Mouse (Mus musculus) left cerebral cortex, postnatal 14 days (tissue): ENCODE measurements around the gene Thtpa. TPM values are rescaled to one million over a fixed set of nuclear protein-coding genes. Genes with fewer than 3 reads are reported as not detected.
A peak's percentile ranks its signal among the peaks of the same experiment; 100 is the strongest.

ENCODE experiments used
- DNase-seq, 2 experiments: peaks; one replicate each; pipeline ENCODE4 v3.0.0; 2021 to 2022; ENCODE audit warnings: low spot score in 2 of 2, mixed read lengths in 1 of 2
- intact Hi-C: fragments of 180-260 bp; cut with DNase I; formaldehyde crosslinking; loops from one replicate; pipeline ENCODE4 v1.15.1; 2025
- total RNA-seq, 2 experiments: library from RNA; stranded (reverse); gene quantifications; 2 replicates each; pipeline ENCODE4 v1.2.3; 2021

Gene Thtpa
- total RNA-seq, 2 experiments from 2014 or later = 26.7 to 28.1 TPM

DNA sequence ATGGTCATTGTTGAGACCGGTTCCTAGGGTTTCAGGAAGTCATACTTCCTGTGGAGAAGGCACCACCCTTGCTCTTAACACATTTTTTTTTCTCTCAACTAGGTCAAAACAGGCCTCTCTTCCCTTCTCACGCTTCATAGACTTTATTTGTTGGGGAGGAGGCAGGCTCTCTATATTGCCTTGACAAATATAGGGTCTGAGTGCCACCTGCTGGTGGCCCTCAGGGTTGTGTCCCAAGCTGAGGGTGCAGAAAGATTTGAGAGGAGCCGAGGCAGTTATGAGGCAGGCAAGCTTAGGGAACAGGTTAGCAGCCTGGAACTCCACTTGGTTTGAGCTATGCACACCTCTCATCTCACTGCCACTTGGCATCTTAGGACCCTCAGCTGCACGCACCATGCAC lies 3.5 kb downstream of the Thtpa start:
- DNase-seq = peak; percentile 58 to 80
- intact Hi-C loops = no loop called here

DNA sequence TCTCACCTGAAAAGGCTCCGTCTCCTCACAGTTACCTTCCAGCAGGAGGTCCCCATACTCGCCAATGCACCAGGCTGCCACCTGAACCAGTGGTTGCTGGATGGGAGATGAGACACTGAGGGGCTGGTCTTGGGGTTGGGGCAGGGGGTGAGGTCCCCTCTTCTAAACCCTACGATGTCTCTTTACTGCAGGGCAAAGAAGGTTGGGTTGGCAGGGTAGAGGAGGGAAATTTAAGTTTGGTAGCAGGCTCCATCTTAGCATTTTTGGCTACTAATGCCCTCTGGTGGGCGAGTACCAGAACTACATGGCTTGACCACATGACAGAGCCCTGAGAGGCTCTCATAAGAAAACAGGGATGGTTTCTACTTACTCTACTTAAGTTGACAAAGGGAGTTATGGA lies 7.0 kb downstream of the Thtpa start:
- intact Hi-C loops = loop anchor here (2.0 kb wide), 1 partner anchor 77 kb away; no protein-coding TSS in a partner anchor
- DNase-seq = peak; percentile 74 to 84

DNA sequence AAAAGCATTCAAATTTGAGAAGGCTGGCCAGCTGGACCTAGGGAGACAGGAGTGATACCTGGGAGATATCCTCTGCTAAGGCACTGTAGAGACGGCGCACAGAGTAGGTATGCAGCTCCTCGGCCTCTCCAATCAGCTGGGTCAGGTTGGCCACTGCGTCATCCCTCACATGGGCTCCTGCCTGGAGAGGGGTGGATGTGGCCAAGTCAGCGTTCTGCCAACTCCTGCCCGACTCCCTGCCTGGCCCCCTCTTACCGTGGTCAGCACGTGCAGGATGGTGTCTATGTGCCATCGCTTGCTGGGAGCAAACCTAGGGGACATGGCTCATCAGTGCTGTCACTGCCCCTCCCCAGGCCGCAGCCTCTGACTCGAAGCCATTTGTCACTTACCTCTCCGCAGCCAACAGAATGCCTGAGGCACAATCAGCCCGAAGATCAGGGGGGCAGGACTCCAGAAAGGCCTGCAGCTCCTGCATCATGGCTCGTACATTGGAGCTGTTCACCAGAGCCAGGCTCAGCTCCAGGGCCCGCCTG lies 7.7 kb downstream of the Thtpa start:
- no peak for DNase-seq
- intact Hi-C loops = no loop called here

DNA sequence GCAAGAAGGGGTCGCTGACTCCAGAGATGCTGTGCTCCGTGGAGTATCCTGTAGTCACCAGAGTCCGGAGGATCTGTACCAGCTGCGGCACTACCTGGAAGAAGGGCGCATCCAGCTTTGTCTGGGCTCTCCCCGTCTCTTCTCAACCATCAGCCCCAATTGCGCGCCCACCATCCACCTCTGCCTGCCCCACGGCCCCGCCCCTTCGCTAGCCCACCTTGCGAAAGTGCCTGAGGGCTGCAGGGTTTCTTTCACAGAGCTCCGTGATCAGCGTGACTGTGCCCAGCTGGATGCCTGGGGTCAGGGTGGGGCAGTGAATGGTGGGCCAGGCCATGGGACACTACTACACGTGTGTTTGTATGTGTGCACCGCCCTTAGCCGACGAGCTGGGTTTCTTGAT lies 9.8 kb downstream of the Thtpa start:
- intact Hi-C loops = no loop called here
- DNase-seq = no peak

DNA sequence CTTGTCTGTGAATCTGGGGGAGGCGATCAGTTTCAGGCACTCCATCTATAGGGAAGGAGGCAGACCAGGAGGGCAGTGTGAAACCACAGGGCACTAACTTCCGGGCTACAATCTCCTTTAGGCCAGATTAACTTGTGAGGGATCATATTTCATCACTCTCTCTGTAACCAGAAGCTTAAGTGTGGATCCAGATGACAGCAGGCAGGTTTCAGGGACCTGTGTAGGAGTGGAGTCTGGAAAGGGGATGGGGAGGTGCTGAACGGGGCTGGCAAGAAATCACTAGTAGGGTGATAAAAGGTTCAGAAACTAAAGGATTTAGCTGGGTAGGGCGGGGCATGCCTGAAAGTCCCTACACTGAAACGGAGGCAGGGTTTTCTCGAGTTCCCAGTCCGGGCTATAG lies 10.8 kb downstream of the Thtpa start:
- DNase-seq = no peak
- intact Hi-C loops = loop anchor here (5.0 kb wide), 1 partner anchor 208 kb away; no protein-coding TSS in a partner anchor

DNA sequence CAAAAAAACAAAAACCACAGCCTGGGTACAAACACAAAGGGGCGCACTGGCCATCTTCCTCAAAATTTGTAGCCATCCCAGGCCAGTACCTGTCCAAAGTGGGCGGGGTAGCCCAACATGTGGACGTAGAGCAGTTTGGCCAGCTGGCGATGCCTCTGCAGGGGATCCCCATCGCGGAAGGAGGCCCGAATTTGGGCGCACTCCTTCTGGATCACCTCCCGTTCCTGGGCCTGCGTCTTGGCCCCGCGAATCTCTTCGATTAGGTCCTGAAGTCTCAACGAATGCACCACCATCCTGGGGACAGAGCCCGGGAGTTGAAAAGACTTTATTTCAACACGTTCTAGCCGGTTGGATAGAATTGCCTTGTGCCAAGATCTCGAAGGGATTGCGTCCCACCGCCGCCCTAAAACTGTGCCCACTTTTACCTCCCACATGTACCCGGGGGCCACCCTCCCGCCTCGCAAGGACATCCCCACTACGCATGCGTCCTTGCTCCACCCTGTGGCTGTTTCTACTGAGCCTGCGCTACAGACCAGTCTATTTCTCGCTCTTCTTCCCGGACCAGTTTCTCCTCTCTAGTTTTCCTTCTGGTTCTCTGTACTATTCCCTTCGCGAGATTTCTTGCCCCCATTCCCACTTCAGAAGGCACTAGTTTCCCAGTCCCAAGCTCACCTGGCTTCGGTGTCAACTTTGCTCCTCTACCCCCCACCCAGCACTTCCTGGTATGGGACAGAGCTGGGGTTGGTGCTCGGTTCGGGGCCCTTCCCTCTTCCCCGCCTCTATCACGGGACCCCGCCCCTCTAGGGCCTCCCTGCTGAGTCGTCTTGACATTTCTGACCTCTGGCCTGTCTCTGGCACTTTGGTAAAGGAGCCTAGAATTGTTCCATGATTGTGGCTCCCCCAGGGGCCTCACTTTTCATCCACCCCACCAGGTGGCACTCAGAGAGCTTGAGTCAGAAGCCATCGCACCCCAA lies 11.5 kb downstream of the Thtpa start, which contains the start of gene Ap1g2:
Ap1g2 (minus strand) TSS at position 758 of the 974 bp plus-strand sequence.
- DNase-seq = peak; percentile 88 to 89
- intact Hi-C loops = loop anchor here (5.0 kb wide), 1 partner anchor 209 kb away; no protein-coding TSS in a partner anchor

DNA sequence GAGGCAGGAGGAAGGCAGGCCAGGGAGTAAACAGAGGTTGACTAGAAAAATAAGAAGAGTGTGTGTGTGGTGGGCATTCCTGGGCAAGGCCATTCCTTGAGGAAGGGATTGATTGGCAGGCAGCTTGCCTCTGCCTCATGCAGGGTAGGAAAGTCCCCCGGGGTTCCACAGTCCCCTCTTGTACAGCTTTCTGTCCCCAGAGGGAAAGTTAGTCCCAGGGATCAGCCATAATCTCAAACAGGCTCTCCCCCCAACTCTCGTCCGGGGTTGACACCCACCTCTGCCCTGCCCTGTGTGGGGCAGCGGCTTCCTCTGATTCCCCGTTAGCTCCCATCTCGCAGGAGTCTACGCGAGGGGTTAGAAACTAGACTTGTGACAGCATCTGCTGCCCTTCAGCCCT lies 12.4 kb downstream of the Thtpa start:
- intact Hi-C loops = loop anchor here (5.0 kb wide), 1 partner anchor 210 kb away; no protein-coding TSS in a partner anchor
- DNase-seq = no peak

DNA sequence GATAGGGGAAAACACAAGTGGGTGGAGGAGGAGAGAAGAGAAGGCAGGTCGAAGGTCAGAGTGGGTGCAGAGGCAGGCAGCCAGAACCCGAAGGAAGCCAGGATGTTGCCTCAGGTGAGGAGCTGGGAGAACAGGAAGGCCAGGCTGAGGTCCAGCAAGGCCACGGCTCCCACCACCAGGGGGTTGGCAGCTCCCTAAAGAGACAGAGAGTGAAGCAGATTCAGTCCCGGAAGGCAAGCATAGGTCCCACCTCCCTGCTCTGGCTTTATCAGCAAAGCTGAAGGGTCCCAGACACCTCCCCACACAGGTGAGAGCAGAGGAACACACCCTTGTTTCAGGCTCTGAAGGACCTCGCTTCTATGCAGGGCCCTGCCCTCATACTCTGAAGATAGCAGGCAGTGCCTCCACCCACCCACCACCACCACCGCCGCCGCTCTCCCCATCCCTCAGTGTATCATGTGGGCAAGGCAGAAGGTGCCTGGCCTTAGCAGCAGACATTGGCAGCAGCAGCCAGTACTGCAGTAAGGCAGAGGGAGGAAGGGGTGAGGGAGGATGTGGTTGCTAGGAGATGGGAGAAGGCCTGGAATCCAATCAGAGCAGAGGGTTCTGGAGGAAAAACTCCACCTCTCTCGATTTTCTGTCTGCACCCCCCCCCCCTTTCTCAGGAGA lies 13.8 kb downstream of the Thtpa start:
- DNase-seq = peak; percentile 80 to 93
- intact Hi-C loops = loop anchor here (5.0 kb wide), 1 partner anchor 211 kb away; no protein-coding TSS in a partner anchor

DNA sequence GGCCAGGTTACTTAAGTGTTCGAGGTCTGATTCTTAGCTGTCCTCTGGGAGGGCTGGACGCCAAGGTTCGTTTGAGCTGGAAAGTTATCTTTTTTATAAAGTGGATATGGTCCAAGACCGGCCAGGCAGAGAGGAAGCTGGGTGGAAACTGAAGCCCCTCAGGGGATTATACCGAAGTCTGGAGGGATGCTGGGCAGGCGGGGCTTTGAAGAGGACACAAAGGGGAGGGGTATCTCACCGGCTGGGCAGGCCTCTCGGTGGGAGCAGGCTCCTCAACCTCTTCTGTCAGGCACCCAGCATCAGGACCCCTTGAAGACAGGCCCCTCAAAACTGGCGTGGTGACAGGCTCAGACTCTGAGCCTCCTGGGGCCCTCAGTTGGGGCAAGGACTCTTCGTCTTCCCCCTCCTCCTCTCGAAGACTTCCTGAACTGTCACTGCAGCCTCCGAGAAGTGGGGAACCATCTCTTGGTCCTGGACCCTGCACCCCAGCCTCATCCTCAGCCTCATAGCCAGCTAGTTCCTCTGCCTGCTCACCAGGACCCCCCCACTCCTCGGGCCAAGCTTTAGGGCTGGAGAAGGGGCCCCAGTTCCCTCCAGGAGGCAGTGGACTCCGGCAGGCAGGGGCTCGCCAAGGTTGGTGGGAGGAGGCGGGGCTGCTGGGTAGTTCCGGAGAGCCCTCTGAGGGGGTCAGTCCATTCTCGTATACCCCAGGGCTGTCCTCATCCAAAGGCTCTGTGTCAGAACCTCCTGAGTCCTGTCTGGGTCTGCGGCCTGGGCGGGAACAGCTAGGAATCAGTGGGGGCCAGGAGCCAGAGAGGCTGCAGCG lies 14.7 kb downstream of the Thtpa start:
- intact Hi-C loops = loop anchor here (5.0 kb wide), 1 partner anchor 212 kb away; no protein-coding TSS in a partner anchor
- peak in 1 of 2 experiments; percentile 52 for DNase-seq

DNA sequence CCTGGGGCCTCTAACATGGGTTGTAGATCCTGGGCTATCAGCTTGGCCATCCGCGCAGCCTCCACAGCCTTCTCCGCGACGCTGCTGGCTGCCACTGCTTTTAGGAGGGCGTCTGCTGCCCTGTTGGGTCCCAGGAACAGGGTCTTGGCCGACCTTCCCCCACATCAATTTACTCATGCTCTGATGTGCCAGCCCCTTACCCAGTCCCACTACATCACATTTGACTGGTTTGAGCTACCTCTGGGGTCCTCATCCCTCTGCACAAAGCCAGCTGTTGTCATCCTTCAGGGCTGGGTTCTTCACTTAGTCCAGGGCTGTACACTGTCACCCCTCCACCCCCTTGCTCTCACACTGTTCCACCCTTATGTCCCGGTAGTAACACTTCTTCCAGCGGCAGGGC lies 15.5 kb downstream of the Thtpa start:
- DNase-seq = no peak
- intact Hi-C loops = no loop called here

DNA sequence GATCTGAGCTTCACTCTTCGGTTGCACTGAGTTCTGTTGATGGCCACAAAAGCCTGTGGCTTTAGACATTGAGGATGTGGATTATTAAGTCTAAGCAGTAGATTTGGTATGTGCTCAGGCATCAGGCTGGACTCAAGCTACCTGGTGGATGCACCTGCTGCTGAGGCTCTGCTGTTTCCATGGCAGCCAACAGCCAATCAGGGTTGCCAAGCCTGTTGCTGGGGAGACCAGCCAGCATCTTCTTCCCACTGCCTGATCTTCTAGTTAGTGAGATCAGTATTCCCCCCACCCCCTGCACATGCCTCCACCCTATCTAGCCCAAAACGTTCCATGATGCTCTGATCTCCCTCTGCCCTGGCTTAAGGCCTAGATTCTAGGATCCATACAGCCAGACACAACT lies 17.1 kb downstream of the Thtpa start:
- DNase-seq = peak; percentile 73 to 86
- intact Hi-C loops = no loop called here

DNA sequence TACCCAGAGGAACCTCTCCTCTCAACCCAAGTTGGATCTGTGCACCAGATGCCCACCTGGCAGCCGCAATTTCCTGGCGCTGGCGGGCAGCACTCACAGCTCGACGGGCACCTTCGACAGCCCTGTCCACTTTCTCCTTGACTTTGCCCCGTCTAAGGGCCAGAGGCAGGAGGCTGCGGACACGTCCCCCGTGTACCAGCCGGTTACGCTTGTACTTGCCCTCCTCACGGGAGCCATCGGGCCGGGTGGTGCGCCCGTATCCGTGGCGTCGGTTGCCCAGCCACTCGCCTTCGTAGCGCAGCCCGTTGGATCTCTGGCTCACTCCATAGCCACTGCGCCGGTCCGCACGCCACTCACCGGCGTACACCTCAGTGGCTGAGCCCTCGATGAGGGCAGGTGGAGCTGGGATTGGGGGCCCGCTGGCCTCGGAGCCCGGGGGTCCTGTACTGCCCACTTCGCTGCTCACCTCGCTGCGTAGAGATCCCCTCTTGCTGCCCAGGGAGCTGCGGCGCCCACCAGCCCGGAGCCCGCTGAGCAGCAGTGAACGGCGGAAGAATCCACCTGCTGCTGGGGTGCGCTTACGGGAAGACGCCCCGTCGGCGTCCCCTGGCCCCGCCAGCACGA lies 18.9 kb downstream of the Thtpa start:
- peak in 1 of 2 experiments; percentile 7 for DNase-seq

DNA sequence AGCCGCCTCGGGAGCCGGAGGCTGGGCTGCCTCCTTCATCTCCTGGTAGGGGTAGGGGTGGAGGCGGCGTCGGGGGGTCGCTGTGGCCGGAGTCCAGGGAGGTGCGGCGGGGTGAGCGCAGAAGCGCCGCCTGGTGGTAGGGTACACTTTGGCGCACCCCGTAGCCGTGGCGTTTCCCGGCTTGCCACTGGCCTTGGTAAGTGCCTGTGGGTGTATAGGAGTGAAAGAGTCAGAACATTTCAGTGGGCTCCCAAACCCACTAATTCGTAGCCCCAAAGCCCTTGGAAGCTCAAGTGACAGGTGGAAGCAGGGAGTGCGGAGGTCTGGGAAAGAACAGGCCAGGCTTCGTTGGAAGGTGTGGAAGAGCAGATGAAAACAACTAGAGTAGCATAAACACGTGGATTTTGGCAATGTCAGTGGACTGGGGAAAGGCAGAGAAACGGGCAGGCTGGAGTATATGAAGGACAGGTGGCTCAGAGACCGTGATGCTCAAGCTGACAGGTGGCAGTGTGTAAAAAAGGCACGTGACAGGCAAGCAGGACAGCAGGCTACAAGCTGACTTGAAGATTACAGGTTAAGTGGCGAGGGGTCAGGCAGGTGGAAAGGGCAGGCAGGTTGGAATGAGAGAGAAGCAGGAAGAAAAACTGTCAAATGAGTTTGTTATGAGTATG lies 19.5 kb downstream of the Thtpa start:
- intact Hi-C loops = no loop called here
- peak in 1 of 2 experiments; percentile 28 for DNase-seq

More for the DNA sequence above, 18.9 kb downstream of the Thtpa start:
- intact Hi-C loops = no loop called here

DNA sequence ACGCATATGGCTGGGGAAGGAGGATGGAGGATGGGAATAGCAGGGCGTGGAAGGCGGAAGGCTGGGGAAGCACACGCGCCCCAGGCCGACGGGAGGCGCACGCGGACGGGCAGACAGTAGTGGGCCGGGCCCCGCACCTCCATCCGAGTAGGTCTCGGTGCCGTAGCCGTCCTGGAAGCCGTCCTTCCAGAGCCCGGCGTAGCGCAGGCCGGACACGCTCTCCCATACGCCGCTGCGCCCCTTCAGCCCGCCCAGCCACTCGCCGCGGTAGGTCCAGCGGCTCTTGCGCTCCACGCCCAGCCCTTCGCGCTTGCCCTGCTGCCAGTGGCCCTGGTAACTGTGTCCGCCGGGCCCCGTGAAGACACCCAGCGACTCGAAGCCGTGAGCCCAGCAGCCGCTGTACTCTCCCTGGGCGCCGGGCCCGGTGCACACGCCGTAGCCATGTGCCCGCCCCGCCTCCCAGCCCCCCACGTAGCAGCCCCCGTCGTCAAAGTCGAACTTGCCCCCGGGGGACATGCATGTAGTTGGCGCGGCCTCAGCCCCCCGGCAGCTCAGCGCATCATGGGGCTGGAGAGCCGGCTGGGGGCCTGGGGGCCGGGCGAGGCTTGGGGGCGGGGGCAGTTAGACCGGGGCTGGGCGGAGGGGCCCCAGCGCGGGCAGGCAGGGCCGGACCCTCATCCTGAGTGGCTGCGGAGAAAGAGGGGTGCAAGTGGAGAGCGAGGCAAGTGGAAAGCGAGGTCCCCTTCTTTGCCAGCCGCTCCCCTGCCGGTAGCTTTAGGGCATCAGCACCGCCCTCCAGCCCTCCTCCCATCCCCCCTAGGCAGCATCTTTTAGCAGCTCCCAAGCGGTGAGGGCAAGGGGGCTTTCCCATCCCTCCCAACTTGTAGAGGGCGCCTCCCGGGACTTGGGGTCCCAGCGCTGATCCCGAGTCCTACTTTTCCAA lies 20.4 kb downstream of the Thtpa start:
- peak; percentile 67 to 76 for DNase-seq
- intact Hi-C loops = no loop called here

DNA sequence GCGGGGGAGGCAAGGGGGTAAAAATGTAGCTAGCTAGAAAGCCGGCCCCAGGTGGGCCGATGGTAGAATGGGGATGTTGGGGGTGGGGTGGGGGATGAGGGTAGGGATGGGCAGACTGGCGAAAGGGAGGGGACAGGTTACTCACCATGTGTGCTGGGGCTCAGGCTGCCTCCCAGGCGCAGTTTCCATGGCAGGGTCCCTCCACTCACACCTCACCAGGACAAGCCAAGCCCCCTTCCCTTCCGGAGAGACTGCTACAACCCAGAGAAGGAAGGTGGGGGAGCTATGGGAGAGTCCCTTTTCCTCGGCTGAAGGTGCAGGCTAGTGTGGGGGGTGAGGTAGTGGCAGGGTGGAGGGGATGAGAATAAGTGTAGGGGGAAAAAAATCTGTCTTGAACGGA lies 21.3 kb downstream of the Thtpa start:
- intact Hi-C loops = no loop called here
- DNase-seq = no peak

DNA sequence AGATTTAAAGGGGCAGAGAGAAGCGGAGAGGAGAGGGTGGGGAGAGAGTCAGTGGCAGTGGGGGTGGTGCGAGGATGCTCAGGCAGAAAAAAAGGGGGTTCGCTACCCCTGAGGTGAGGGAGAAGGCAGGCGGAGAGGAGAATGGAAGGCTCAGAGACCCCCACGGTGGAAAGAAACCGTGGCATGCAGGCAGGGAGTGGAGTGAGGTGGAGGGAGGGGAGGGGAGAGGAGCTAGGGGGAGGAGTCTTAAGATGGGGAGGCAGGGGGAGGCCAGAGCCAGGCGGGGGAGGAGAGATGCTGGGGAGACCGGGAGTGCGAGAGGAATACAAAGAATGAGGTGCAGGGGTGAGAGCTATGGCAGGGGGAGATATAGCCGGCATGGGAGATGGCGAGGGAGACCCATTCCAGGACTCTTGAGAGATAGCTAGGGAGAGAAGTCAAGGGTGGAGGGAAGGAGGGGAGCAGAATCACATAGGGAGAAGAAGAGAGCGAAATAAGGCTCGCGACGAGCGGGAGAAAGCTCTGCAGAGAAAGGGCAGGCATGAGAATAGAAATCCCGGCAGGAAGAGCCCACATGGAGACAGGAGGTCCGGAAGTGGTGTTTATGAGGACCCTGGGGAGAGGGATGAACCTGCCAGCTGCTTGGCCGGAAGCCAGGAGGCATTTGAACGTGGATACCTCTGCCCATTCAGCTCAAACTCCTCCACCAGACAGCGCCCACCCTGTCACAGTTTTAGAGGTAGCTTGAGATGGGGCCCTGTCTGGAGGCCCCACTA lies 22.0 kb downstream of the Thtpa start, which contains the start of gene Jph4:
Jph4 (minus strand) TSS at position 511 of the 776 bp plus-strand sequence.
- peak in 1 of 2 experiments; percentile 77 for DNase-seq
- intact Hi-C loops = no loop called here
